Mouse (Mus musculus): ENCODE data around the gene Mff. TPM values are rescaled to one million over a fixed set of nuclear protein-coding genes. Genes with fewer than 3 reads are reported as not detected.

Gene Mff
- polyA plus RNA-seq, 1 experiment from 2014 or later = 349 TPM

DNA sequence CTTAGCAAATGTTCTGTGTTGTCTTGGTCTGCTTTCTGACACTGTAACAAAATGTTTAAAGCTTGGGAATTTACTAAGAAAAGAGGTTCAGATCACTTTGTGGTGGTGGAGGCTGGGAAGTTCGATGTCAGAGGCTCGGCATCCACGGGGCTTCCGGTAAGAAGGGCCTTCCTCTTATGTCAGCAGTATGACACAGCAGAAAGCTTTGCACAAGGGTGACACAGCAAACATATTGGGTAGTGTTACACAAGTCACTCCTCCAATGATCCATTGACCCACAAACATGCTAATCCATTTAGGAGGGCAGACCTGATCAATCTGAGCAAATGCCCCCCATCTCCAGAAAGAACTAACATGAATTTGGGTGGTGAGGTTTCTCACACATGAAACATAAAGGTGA, 72.4 kb downstream of the Mff start:
- H3K9ac ChIP-seq = no peak overlapping the region
- 96% methylated on average over 4 of the region's 4 CpGs for WGBS
- no peaks in the 10 kb centered on the region for H3K36me3 ChIP-seq (ENCODE audit: poor library complexity, severe bottlenecking)

GRCm38 (mm10) chr1:82798304-82798703, 73.6 kb downstream of the Mff start:
- H3K4me1 ChIP-seq = no peaks in the 10 kb centered on the region
- no peak overlapping the region for H3K4me2 ChIP-seq
- no peak for ATAC-seq
- no peaks in the 10 kb centered on the region for H3K9me3 ChIP-seq (replicated peaks)
- 80% methylated on average over 5 of the region's 5 CpGs for WGBS
- H3K36me3 ChIP-seq (ENCODE audit: poor library complexity, severe bottlenecking) = no peaks in the 10 kb centered on the region
- no peak overlapping the region for H3K9ac ChIP-seq
- no peak overlapping the region for H3K4me3 ChIP-seq
- H3K27me3 ChIP-seq = no peaks in the 10 kb centered on the region
- H3K27ac ChIP-seq = no peak overlapping the region

More for the DNA sequence above, 72.4 kb downstream of the Mff start:
- no peak for ATAC-seq
- Histone ChIP-seq H3K4me1 (no peaks in the 10 kb centered on the region), H3K27me3 (no peaks in the 10 kb centered on the region), H3K27ac (no peak overlapping the region), H3K4me2 (no peak overlapping the region), H3K4me3 (no peak overlapping the region), H3K9me3 (replicated peaks) (no peaks in the 10 kb centered on the region)

DNA sequence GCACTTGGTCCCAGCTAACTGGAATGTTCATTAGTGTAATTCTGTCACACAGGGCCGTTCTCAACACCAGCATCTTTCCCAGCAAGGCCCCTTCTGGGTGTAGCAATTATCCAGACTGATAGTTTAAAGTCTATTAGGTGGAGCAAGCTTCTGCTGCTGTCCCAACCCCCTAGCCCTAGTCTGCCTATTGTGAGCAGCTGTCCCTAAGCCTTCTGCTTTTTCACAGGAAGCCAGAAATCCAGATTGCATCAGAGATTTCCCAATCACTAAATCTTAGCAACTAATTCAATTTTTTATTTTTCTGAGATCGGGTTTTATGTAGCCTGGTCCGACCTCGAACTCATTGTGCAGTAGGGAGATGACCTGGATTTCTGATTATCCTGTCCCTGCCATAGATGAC, 74.2 kb downstream of the Mff start:
- Histone ChIP-seq H3K9ac (no peak overlapping the region), H3K27me3 (no peaks in the 10 kb centered on the region), H3K9me3 (replicated peaks) (no peaks in the 10 kb centered on the region), H3K36me3 (ENCODE audit: poor library complexity, severe bottlenecking) (no peaks in the 10 kb centered on the region), H3K27ac (no peak overlapping the region), H3K4me2 (no peak overlapping the region), H3K4me1 (no peaks in the 10 kb centered on the region), H3K4me3 (no peak overlapping the region)
- no peak for ATAC-seq
- 79% methylated on average over 4 of the region's 4 CpGs for WGBS

- Histone ChIP-seq H3K27me3 (no peaks in the 10 kb centered on the region), H3K9ac (no peak overlapping the region), H3K4me1 (no peaks in the 10 kb centered on the region), H3K36me3 (ENCODE audit: poor library complexity, severe bottlenecking) (no peaks in the 10 kb centered on the region), H3K27ac (no peak overlapping the region), H3K9me3 (replicated peaks) (no peaks in the 10 kb centered on the region), H3K4me3 (no peak overlapping the region), H3K4me2 (no peak overlapping the region)
- 81% methylated on average over 12 of the region's 12 CpGs for WGBS
- no peak for ATAC-seq
These were observed 76.6 kb downstream of the Mff start for GRCm38 (mm10) chr1:82801105-82801783.

Other genes starting within 250 kb of the Mff start
- 0.15 and 0.18 TPM in 2 replicates for gene Col4a4, start 138.0 kb upstream of the Mff start, polyA plus RNA-seq (2015; fragmentation: Nextera tagmentation; extraction: Ambion mirVana)
- gene Col4a3, start 138.0 kb upstream of the Mff start, polyA plus RNA-seq (2015; fragmentation: Nextera tagmentation; extraction: Ambion mirVana) = 0.12 and 0.14 TPM in 2 replicates
- gene Tm4sf20, start 43.6 kb downstream of the Mff start, polyA plus RNA-seq (2015; fragmentation: Nextera tagmentation; extraction: Ambion mirVana) = 0.20 and 0.36 TPM in 2 replicates
- not detected in 2 replicates for gene Gm47791, start 46.4 kb downstream of the Mff start, polyA plus RNA-seq (2015; fragmentation: Nextera tagmentation; extraction: Ambion mirVana)
- gene Agfg1, start 114.6 kb downstream of the Mff start, polyA plus RNA-seq (2015; fragmentation: Nextera tagmentation; extraction: Ambion mirVana) = 28.6 and 31.7 TPM in 2 replicates
- not detected in 2 replicates for gene A030005L19Rik, start 188.4 kb downstream of the Mff start, polyA plus RNA-seq (2015; fragmentation: Nextera tagmentation; extraction: Ambion mirVana)
- gene A030014E15Rik, start 200.0 kb downstream of the Mff start, polyA plus RNA-seq (2015; fragmentation: Nextera tagmentation; extraction: Ambion mirVana) = not detected in 2 replicates
- gene Gm6217, start 206.5 kb downstream of the Mff start, polyA plus RNA-seq (2015; fragmentation: Nextera tagmentation; extraction: Ambion mirVana) = not detected in 2 replicates
- not detected in 2 replicates for gene A030003K21Rik, start 218.5 kb downstream of the Mff start, polyA plus RNA-seq (2015; fragmentation: Nextera tagmentation; extraction: Ambion mirVana)
- gene Gm7544, start 231.1 kb downstream of the Mff start, polyA plus RNA-seq (2015; fragmentation: Nextera tagmentation; extraction: Ambion mirVana) = not detected in 2 replicates
- not detected in 2 replicates for gene Gm47955, start 235.4 kb downstream of the Mff start, polyA plus RNA-seq (2015; fragmentation: Nextera tagmentation; extraction: Ambion mirVana)

Data from forebrain, embryonic 13.5 days (tissue).